Mouse (Mus musculus): Measurements from ENCODE around the gene St3gal6. TPM values are rescaled to one million over a fixed set of nuclear protein-coding genes. Genes with fewer than 3 reads are reported as not detected.
A peak's percentile ranks its signal among the peaks of the same experiment; 100 is the strongest.

Gene St3gal6
- total and polyA plus RNA-seq, 3 experiments, result 4.0 to 8.9 TPM; not detected in 1

GRCm38 (mm10) chr16:58525832-58526231, 1.8 kb upstream of the St3gal6 start:
- H3K79me2 ChIP-seq (ENCODE audit: control insufficient read depth, insufficient read depth, low read length, poor library complexity), result no peaks in the 10 kb centered on the region
- H3K36me3 ChIP-seq (ENCODE audit: control insufficient read depth in 1 of 2, insufficient read depth in 2 of 2, low read length in 2 of 2), result peaks cover 0 to 10% of the 10 kb centered on the region in 2 experiments; a peak in 2 of 4 replicates
- peaks cover 0 to 12% of the 10 kb centered on the region in 2 experiments; a peak in 2 of 4 replicates for H3K27me3 ChIP-seq (ENCODE audit: control insufficient read depth in 1 of 2, insufficient read depth in 2 of 2, low read length in 2 of 2)
- DNase-seq (ENCODE audit: low read depth, low spot score), result peak; percentile 71
- H3K4me3 ChIP-seq (ENCODE audit: control insufficient read depth in 1 of 2, insufficient read depth in 1 of 2, low read depth in 2 of 2, low read length in 2 of 2), result no peak overlapping the region
- H3K9me3 ChIP-seq (replicated peaks; ENCODE audit: insufficient read depth, low read length), result no peaks in the 10 kb centered on the region
- H3K9ac ChIP-seq (ENCODE audit: control insufficient read depth, low read depth, low read length, poor library complexity, severe bottlenecking), result no peak overlapping the region
- peaks cover 3 to 9% of the 10 kb centered on the region in 2 experiments; a peak in 3 of 4 replicates for H3K4me1 ChIP-seq (ENCODE audit: control insufficient read depth in 1 of 2, insufficient read depth in 2 of 2, low read length in 2 of 2)
- H3K27ac ChIP-seq (ENCODE audit: control insufficient read depth, low read depth, low read length), result no peak overlapping the region
- TF ChIP-seq MYC (IDR thresholded peaks at IDR 0.05; ENCODE audit: low read depth, low read length) (no peak), POLR2AphosphoS2 (IDR thresholded peaks at IDR 0.05; ENCODE audit: low read length) (no peak), MAX (IDR thresholded peaks at IDR 0.05; ENCODE audit: low read length) (no peak), NRF1 (IDR thresholded peaks at IDR 0.05; ENCODE audit: insufficient read depth, low read depth, low read length, poor library complexity, severe bottlenecking) (no peak), TAL1 (IDR thresholded peaks at IDR 0.05; ENCODE audit: low read length) (peak; percentile 82), GABPA (IDR thresholded peaks at IDR 0.05; ENCODE audit: low read depth, low read length) (no peak), ETS1 (IDR thresholded peaks at IDR 0.05; ENCODE audit: low read depth, low read length) (peak; percentile 48; the same call in 1 of the 2 replicates), USF2 (IDR thresholded peaks at IDR 0.05; ENCODE audit: borderline replicate concordance in 1 of 2, insufficient read depth in 1 of 2, low read depth in 1 of 2, low read length in 2 of 2) (no peak), MAFK (IDR thresholded peaks at IDR 0.05; ENCODE audit: borderline replicate concordance, low read depth, low read length) (no peak), SIN3A (IDR thresholded peaks at IDR 0.05; ENCODE audit: low read length) (no peak), RAD21 (IDR thresholded peaks at IDR 0.05; ENCODE audit: low read depth, low read length) (no peak), TBP (IDR thresholded peaks at IDR 0.05; ENCODE audit: low read depth, low read length) (peak; percentile 74), JUND (IDR thresholded peaks at IDR 0.05; ENCODE audit: low read depth, low read length) (no peak), ZC3H11A (IDR thresholded peaks at IDR 0.05; ENCODE audit: low read depth, low read length) (no peak), USF1 (IDR thresholded peaks at IDR 0.05; ENCODE audit: low read depth, low read length) (no peak), ELF1 (IDR thresholded peaks at IDR 0.05; ENCODE audit: low read depth, low read length) (no peak), ZMIZ1 (IDR thresholded peaks at IDR 0.05; ENCODE audit: low read depth, low read length) (no peak), POLR2AphosphoS5 (IDR thresholded peaks at IDR 0.05; ENCODE audit: borderline replicate concordance, low read depth, low read length) (no peak), SMC3 (IDR thresholded peaks at IDR 0.05; ENCODE audit: low read depth, low read length) (no peak), GATA1 (IDR thresholded peaks at IDR 0.05; ENCODE audit: low read depth, low read length) (peak; percentile 80), CHD1 (IDR thresholded peaks at IDR 0.05; ENCODE audit: low read depth, low read length) (no peak), RCOR1 (IDR thresholded peaks at IDR 0.05; ENCODE audit: low read depth, low read length) (no peak), MAZ (IDR thresholded peaks at IDR 0.05; ENCODE audit: low read depth, low read length) (no peak), POLR2A (IDR thresholded peaks at IDR 0.05; ENCODE audit: control insufficient read depth in 1 of 2, insufficient read depth in 1 of 2, low read depth in 1 of 2, low read length in 2 of 2, poor library complexity in 1 of 2) (no peak), MEF2A (IDR thresholded peaks at IDR 0.05; ENCODE audit: extremely low read depth, insufficient replicate concordance, low read depth, low read length, poor library complexity, severe bottlenecking) (no peak), UBTF (IDR thresholded peaks at IDR 0.05; ENCODE audit: borderline replicate concordance, insufficient read depth, low read depth, low read length) (no peak), CHD2 (IDR thresholded peaks at IDR 0.05; ENCODE audit: low read length) (no peak), EP300 (IDR thresholded peaks at IDR 0.05; ENCODE audit: low read depth in 1 of 2, low read length in 2 of 2) (peak; percentile 73 to 74), BHLHE40 (IDR thresholded peaks at IDR 0.05; ENCODE audit: borderline replicate concordance, low read depth, low read length) (no peak), TCF12 (IDR thresholded peaks at IDR 0.05; ENCODE audit: low read depth, low read length) (peak; percentile 66), HCFC1 (IDR thresholded peaks at IDR 0.05; ENCODE audit: low read depth, low read length) (no peak), E2F4 (IDR thresholded peaks at IDR 0.05; ENCODE audit: borderline replicate concordance, low read depth, low read length) (no peak), CTCF (IDR thresholded peaks at IDR 0.05 in 2 of 3, conservative IDR thresholded peaks at IDR 0.05 in 1 of 3; ENCODE audit: control insufficient read depth in 1 of 3, insufficient read depth in 1 of 3, low read depth in 2 of 3, low read length in 3 of 3, poor library complexity in 1 of 3, severe bottlenecking in 1 of 3) (no peak)

Measured in MEL (cell line).